Mouse (Mus musculus): Measurements from ENCODE around the gene Ap5z1.

Ap5z1 gene

GRCm38 (mm10) chr5:142524711-142525464 is 61.1 kb downstream of the Ap5z1 start:
- no peak for DNase-seq
